Mouse (Mus musculus): ENCODE measurements around the gene B3galt5. TPM values are rescaled to one million over a fixed set of nuclear protein-coding genes. Genes with fewer than 3 reads are reported as not detected.
"Not testable (repeated sequence)": the region's sequence is repeated elsewhere in the genome, so short reads cannot be mapped to it uniquely, and the experiment has no call there.

Gene B3galt5
- total RNA-seq, 2 experiments from 2014 or later = 0.16 to 0.26 TPM

- DNase-seq = no peak
Measured at GRCm38 (mm10) chr16:96258429-96258828, 22.8 kb downstream of the B3galt5 start.

GRCm38 (mm10) chr16:96271736-96272135 is 36.1 kb downstream of the B3galt5 start:
- no peak for DNase-seq

GRCm38 (mm10) chr16:96272929-96273619 is 37.5 kb downstream of the B3galt5 start:
- no peak for DNase-seq

- no peak for DNase-seq
Measured at GRCm38 (mm10) chr16:96276596-96276995, 41.0 kb downstream of the B3galt5 start.

- DNase-seq = no peak
Measured at GRCm38 (mm10) chr16:96278491-96279224, 43.1 kb downstream of the B3galt5 start.

GRCm38 (mm10) chr16:96280719-96281605 is 45.4 kb downstream of the B3galt5 start:
- DNase-seq = peak; percentile 51

- DNase-seq = no peak
Measured at GRCm38 (mm10) chr16:96282566-96282965, 47.0 kb downstream of the B3galt5 start.

GRCm38 (mm10) chr16:96291885-96292284 is 56.3 kb downstream of the B3galt5 start:
- DNase-seq = no peak

- no peak for DNase-seq
Measured at GRCm38 (mm10) chr16:96292530-96293173, 57.1 kb downstream of the B3galt5 start.

GRCm38 (mm10) chr16:96298075-96298474 is 62.5 kb downstream of the B3galt5 start:
- DNase-seq = no peak

- no peak for DNase-seq
Measured at GRCm38 (mm10) chr16:96298574-96298973, 63.0 kb downstream of the B3galt5 start.

GRCm38 (mm10) chr16:96303356-96303755 is 67.8 kb downstream of the B3galt5 start:
- no peak for DNase-seq

- DNase-seq = no peak
Measured at GRCm38 (mm10) chr16:96304438-96304837, 68.8 kb downstream of the B3galt5 start.

- no peak for DNase-seq
Measured at GRCm38 (mm10) chr16:96306905-96307304, 71.3 kb downstream of the B3galt5 start.

- no peak for DNase-seq
Measured at GRCm38 (mm10) chr16:96317803-96318202, 82.2 kb downstream of the B3galt5 start.

- no peak for DNase-seq
Measured at GRCm38 (mm10) chr16:96322739-96323138, 87.1 kb downstream of the B3galt5 start.

- DNase-seq = no peak
Measured at GRCm38 (mm10) chr16:96323166-96323565, 87.6 kb downstream of the B3galt5 start.

GRCm38 (mm10) chr16:96326110-96326999 is 90.8 kb downstream of the B3galt5 start:
- no peak for DNase-seq

GRCm38 (mm10) chr16:96327251-96327650 is 91.7 kb downstream of the B3galt5 start:
- not testable (repeated sequence) for DNase-seq

GRCm38 (mm10) chr16:96339570-96339969 is 104.0 kb downstream of the B3galt5 start:
- no peak for DNase-seq

- DNase-seq = peak; percentile 47
Measured at GRCm38 (mm10) chr16:96341269-96341668, 105.7 kb downstream of the B3galt5 start.
